Mouse (Mus musculus): Measurements from ENCODE around the gene Zfp595. TPM values are rescaled to one million over a fixed set of nuclear protein-coding genes. Genes with fewer than 3 reads are reported as not detected.

Zfp595 gene
- polyA plus RNA-seq, 1 experiment from 2014 or later: 0.65 TPM

- 6% methylated on average over 18 of the region's 18 CpGs for WGBS (ENCODE audit: insufficient replicate concordance)
- DNase-seq (peak; percentile 65), ATAC-seq (peak; percentile 96)
- no peaks in the 10 kb centered on the region for H3K36me3 ChIP-seq (replicated peaks; ENCODE audit: insufficient read depth, low read length)
- H3K4me2 ChIP-seq (ENCODE audit: low read depth, low read length): peak overlapping the region; percentile 81
- peak overlapping the region; percentile 73 for H3K4me3 ChIP-seq (ENCODE audit: low read depth, low read length)
- peaks cover 8% of the 10 kb centered on the region; the same call in 1 of the 2 replicates for H3K4me1 ChIP-seq (ENCODE audit: insufficient read depth)
- peak overlapping the region; percentile 77 for H3K9ac ChIP-seq (replicated peaks)
- no peaks in the 10 kb centered on the region for H3K27me3 ChIP-seq (ENCODE audit: insufficient read depth, low read length)
- H3K9me3 ChIP-seq (ENCODE audit: low read length): peaks cover 7% of the 10 kb centered on the region
- H3K27ac ChIP-seq (ENCODE audit: low read depth): peak overlapping the region; percentile 72
- TF ChIP-seq EP300 (IDR thresholded peaks at IDR 0.05; ENCODE audit: low read depth) (no peak), CTCF (IDR thresholded peaks at IDR 0.05; ENCODE audit: low read depth) (no peak)
These were observed 63.6 kb downstream of the Zfp595 start for GRCm38 (mm10) chr13:67268568-67269369.

Other genes starting within 250 kb of the Zfp595 start
- gene Zfp708, start 234.6 kb downstream of the Zfp595 start, polyA plus RNA-seq (2015; fragmentation: Nextera tagmentation; extraction: Ambion mirVana): 0.66 and 0.78 TPM in 2 replicates
- gene Gm28557, start 224.0 kb downstream of the Zfp595 start, polyA plus RNA-seq (2015; fragmentation: Nextera tagmentation; extraction: Ambion mirVana): 1.4 and 2.2 TPM in 2 replicates
- gene Rslcan18, start 216.3 kb downstream of the Zfp595 start, polyA plus RNA-seq (2015; fragmentation: Nextera tagmentation; extraction: Ambion mirVana): 0.13 and 0.18 TPM in 2 replicates
- 0.40 and 0.56 TPM in 2 replicates for gene Zfp759, start 210.9 kb downstream of the Zfp595 start, polyA plus RNA-seq (2015; fragmentation: Nextera tagmentation; extraction: Ambion mirVana)
- gene Rsl1, start 159.4 kb downstream of the Zfp595 start, polyA plus RNA-seq (2015; fragmentation: Nextera tagmentation; extraction: Ambion mirVana): 2.0 and 2.1 TPM in 2 replicates
- gene Zfp455, start 138.1 kb downstream of the Zfp595 start, polyA plus RNA-seq (2015; fragmentation: Nextera tagmentation; extraction: Ambion mirVana): 0.43 and 0.53 TPM in 2 replicates
- gene Zfp458, start 54.1 kb downstream of the Zfp595 start, polyA plus RNA-seq (2015; fragmentation: Nextera tagmentation; extraction: Ambion mirVana): 0.30 and 0.40 TPM in 2 replicates
- 0.19 and 0.39 TPM in 2 replicates for gene Zfp457, start 26.1 kb downstream of the Zfp595 start, polyA plus RNA-seq (2015; fragmentation: Nextera tagmentation; extraction: Ambion mirVana)
- 0.25 TPM in 1 of 2 replicates, not detected in the other for gene Gm28044, start 28.0 kb upstream of the Zfp595 start, polyA plus RNA-seq (2015; fragmentation: Nextera tagmentation; extraction: Ambion mirVana)
- 0.45 and 0.52 TPM in 2 replicates for gene Zfp953, start 28.0 kb upstream of the Zfp595 start, polyA plus RNA-seq (2015; fragmentation: Nextera tagmentation; extraction: Ambion mirVana)
- gene Gm28041, start 43.2 kb upstream of the Zfp595 start, polyA plus RNA-seq (2015; fragmentation: Nextera tagmentation; extraction: Ambion mirVana): 0.42 TPM in 1 of 2 replicates, not detected in the other
- 0.41 and 0.58 TPM in 2 replicates for gene Zfp456, start 43.2 kb upstream of the Zfp595 start, polyA plus RNA-seq (2015; fragmentation: Nextera tagmentation; extraction: Ambion mirVana)
- 1.4 and 2.1 TPM in 2 replicates for gene Zfp429, start 67.2 kb upstream of the Zfp595 start, polyA plus RNA-seq (2015; fragmentation: Nextera tagmentation; extraction: Ambion mirVana)
- gene Zfp459, start 88.8 kb upstream of the Zfp595 start, polyA plus RNA-seq (2015; fragmentation: Nextera tagmentation; extraction: Ambion mirVana): not detected in 2 replicates
- 4.5 and 5.0 TPM in 2 replicates for gene Zfp874a, start 119.1 kb upstream of the Zfp595 start, polyA plus RNA-seq (2015; fragmentation: Nextera tagmentation; extraction: Ambion mirVana)
- gene Zfp874b, start 151.7 kb upstream of the Zfp595 start, polyA plus RNA-seq (2015; fragmentation: Nextera tagmentation; extraction: Ambion mirVana): 2.0 and 2.1 TPM in 2 replicates
- gene Zfp58, start 168.0 kb upstream of the Zfp595 start, polyA plus RNA-seq (2015; fragmentation: Nextera tagmentation; extraction: Ambion mirVana): 2.1 and 2.5 TPM in 2 replicates
- gene Gm26965, start 193.6 kb upstream of the Zfp595 start, polyA plus RNA-seq (2015; fragmentation: Nextera tagmentation; extraction: Ambion mirVana): not detected in 2 replicates
- gene Zfp87, start 193.6 kb upstream of the Zfp595 start, polyA plus RNA-seq (2015; fragmentation: Nextera tagmentation; extraction: Ambion mirVana): 11.3 and 11.5 TPM in 2 replicates
- 1.6 and 1.9 TPM in 2 replicates for gene Zfp748, start 221.3 kb upstream of the Zfp595 start, polyA plus RNA-seq (2015; fragmentation: Nextera tagmentation; extraction: Ambion mirVana)

All from liver, postnatal 0 days (tissue).